Mouse (Mus musculus): ENCODE measurements around the gene Nell1.
A peak's percentile ranks its signal among the peaks of the same experiment; 100 is the strongest.
"Not testable (repeated sequence)": the region's sequence is repeated elsewhere in the genome, so short reads cannot be mapped to it uniquely, and the experiment has no call there.

Gene Nell1

DNA sequence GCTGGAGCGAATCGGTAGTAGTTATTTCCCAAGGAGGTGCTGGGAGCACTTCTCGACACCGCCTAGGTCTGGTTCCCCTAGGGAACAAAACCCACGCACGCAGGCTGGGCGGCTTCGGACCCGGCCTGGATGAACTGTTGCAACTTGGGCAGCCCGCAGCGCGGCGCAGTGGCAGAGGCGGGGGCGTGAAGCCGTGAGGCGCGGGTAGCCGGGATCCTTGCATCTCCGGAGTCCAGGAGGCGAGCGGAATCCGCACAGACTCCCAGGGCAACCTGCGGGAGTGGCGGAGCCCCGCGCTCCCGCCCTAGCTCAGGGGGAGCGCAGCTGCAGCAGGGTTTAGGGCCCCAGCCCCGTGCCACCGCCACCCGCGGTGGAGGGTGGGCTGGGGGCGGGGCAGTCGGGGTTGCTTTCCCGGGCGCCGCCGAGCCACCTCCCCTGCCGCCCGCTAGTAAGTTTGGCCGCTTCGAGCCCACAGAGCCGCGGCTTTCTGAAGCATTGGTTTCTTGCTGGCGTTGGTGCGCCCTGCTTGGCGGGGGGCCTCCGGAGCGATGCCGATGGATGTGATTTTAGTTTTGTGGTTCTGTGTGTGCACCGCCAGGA is at the start of gene Nell1:
Nell1 (plus strand) TSS at position 24 of the 600 bp plus-strand sequence.
- DNase-seq = no peak

GRCm38 (mm10) chr7:49928571-49928970 is 46.1 kb upstream of the Nell1 start:
- DNase-seq = no peak

GRCm38 (mm10) chr7:49929999-49930398 is 44.7 kb upstream of the Nell1 start:
- no peak for DNase-seq

DNA sequence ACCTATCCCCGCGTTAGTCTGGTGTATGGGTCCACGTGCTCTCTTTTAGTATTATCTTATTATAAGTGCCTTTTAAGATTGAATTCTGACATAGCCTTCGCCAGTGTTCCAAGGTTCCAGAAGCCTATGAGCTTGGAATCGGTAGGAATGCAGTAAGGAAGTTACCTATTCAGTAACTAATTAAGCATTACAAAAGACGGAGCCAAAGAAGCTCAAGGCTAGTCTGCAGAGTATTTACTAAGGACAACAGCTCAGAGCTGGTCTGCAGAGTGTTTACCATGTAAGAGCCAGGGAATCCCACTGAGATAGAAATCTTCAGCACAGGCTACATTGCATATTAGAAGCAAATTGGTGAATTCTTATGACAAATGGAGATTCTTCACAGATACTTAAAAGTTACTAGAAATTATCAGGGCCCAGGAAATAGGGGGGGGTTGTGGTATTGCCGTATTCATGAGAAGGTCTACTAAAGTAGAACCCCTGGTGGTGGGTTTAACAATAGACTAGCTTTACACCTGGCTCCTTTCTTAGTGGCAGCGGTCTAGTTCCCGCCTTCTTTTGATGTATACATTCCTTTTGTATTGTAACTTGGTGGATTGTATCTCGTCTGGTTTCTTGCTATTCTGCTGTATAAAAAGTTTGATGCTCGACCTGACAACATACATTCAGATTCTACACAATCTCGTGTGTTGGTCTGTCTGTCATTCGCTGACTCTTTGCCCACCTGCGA is 41.1 kb upstream of the Nell1 start:
- DNase-seq = not testable (repeated sequence)

- no peak for DNase-seq
Measured at GRCm38 (mm10) chr7:49936821-49937220, 37.8 kb upstream of the Nell1 start.

GRCm38 (mm10) chr7:49942023-49942422 is 32.6 kb upstream of the Nell1 start:
- DNase-seq = no peak

DNA sequence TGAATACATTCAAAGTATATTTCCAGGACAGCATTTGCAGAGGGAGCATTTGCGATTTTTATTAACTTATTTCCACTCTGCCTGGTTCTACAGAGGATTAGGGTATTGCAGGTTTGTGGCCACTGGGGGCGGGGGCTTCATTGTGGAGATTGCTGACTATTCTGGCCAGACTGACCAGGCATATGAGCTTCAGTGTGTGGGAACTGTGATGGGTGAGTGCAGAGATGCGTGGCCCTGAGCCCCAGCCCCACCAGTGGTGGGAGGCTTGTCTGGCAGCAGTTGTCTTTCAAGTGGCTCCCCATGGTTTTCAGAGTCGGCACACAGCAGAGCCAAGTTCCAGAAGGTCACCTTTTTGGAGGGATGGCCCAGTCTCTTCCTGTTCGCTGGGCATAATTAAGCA is 32.2 kb upstream of the Nell1 start:
- DNase-seq = no peak

GRCm38 (mm10) chr7:49946691-49947090 is 28.0 kb upstream of the Nell1 start:
- DNase-seq = no peak

- peak in 1 of 2 experiments; percentile 9 for DNase-seq
Measured at GRCm38 (mm10) chr7:49953546-49954181, 21.0 kb upstream of the Nell1 start.

DNA sequence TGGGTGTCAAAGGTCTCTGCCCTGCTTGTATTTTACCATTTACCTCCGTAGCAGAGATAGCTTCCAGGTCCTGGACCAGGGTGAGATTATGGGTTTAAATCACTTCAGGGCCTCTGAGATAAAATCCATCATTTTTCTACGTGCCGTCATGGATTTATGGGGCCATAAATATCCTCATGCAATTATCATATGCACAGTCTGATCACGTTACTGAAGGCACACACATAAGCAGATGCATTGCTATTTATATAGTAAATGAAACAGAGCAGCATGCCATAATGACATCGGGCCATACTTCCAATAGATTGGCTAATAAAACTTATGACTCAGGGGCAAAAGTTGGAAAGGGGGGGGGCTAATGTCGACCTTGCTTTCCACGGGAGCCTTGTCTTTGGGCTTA is 19.8 kb upstream of the Nell1 start:
- no peak for DNase-seq

DNA sequence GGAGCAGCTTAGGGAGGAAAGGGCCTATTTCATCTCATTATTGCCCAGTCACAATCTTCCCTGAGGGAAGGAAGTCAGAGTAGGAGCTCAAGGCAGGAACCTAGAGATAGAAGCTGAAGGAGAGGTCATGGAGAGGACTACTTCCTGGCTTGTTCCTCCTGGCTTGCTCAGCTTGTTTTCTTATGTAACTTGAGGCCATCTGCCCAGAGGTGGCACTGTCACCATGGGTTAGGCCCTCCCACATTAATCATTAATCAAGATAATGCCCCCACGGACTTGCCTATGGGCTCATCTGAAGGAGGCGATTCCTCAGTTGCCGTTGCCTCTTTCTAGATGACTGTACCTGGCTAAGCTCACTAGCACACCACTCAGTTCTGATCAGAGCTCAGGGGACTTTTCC is 17.5 kb upstream of the Nell1 start:
- DNase-seq = peak; percentile 23 to 38

GRCm38 (mm10) chr7:49963764-49964163 is 10.9 kb upstream of the Nell1 start:
- no peak for DNase-seq

DNA sequence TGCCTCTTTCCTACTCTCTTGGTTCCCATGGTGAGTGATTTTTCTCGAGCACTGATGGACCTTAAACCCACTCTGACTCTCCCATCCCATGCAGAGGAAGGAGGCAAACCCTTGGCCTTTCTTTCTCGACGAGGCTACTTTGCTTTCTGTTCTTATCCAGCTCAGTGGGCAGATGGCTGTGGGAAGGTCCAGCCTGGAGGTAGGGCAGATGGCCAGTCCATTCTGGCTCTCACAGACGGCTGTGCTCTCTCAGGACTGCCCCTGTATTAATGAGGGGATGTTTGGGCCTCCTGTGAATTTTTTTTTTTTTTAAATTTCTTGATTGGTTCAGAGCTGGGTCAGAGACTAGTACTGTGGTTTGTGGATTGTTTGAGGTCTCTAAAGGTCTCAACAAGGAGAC is 5.1 kb upstream of the Nell1 start:
- DNase-seq = no peak

DNA sequence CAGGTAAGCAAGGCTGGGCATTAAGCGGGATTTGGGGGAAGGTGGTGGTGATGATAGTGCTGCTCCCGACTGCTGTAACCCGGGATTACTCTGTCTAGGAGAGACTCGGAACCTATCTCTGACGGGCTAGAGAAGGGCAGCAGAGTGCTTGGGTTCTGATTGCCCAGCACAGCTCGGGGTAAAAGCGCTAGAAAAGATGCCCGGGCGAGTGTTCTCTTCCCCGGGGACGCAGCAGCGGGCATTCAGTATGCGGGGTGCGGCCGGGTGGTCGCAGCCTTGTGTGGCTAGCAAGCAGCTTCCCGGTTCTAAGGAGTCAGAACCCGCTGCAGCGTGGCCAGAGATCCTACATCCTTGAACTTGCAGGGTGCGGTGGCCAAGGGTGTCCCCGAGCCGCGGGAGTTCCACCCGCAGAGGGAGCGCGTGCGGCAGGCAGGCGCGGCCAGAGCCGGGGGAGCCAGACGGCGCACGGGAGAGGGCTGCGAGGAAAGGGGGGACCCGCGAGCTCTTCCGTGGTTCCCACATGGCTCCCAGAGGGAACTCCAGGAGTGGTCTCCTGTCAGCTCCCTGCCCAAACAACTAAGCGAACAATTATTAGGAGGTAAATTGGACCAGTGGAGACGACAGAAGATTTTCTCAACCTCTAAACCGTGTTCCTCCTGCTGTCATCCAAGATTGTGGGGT is 917 bp downstream of the Nell1 start:
- DNase-seq = no peak

- no peak for DNase-seq
Measured at GRCm38 (mm10) chr7:49981511-49982227, 7.0 kb downstream of the Nell1 start.

- no peak for DNase-seq
Measured at GRCm38 (mm10) chr7:49984698-49985097, 10.0 kb downstream of the Nell1 start.

- no peak for DNase-seq
Measured at GRCm38 (mm10) chr7:49985947-49986346, 11.3 kb downstream of the Nell1 start.

DNA sequence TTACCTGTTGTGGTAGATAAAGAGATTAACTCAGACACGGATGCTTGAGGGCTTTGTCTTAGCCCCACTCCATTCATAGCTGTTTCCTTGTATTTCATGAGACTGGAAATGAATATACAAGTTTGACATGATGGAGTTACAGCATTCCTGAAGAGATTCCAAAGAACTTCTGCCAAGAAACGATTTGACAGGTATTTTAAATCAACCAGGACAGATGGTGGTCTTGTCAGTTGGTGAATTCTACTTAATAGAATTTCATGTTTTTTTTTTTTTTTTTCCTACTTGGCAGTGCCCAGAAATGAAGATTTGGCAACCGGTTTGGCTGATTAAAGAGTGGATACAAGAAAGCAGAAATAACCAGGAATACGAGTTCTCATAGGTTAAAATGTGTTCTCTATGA is 24.7 kb downstream of the Nell1 start:
- no peak for DNase-seq

GRCm38 (mm10) chr7:50005268-50005667 is 30.6 kb downstream of the Nell1 start:
- no peak for DNase-seq

GRCm38 (mm10) chr7:50035187-50036153 is 60.8 kb downstream of the Nell1 start:
- no peak for DNase-seq

DNA sequence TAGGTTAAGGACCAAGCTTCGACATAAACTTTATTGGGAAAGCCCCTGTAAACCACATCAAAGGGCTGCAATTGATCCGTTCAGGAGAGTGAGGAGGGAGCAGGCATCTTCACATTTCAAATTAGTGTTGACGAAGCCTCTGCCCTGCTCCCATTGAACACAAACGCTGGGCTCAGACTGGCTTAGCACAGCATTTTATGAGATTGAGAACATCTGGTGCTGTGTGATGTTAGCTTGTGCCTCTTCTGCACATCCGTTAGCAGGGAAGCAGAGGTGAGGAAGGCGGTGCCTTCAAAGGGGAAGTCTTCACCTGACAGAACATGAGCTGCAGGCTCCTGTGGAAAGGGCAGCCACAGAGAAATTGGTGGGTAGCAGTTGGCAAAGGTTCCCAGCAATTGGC is 66.4 kb downstream of the Nell1 start:
- DNase-seq = no peak

DNA sequence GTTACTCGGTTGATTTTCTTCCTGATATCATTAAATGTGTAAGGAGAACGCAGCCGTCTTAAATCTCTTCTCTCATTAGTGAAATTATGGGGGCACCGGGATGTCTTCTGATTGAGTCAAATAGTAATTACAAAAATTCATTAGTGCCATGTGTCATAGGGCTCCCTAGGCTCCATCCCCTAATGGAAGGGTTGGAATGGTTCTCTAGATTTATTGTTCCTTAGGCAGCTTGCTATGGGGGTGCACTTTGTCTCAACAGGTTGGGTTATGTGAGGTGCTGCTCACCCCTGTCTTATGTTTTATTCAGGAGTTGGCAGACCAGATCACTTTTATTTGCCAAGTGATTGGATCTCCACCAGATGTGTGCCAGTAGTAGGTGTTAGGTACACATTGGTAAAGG is 75.5 kb downstream of the Nell1 start:
- no peak for DNase-seq
